Mouse (Mus musculus) activated CD4-positive, CD25-positive, alpha-beta regulatory T cell, adult 4 months (primary cell): Measurements from ENCODE around the gene Dexi. TPM values are rescaled to one million over a fixed set of nuclear protein-coding genes. Genes with fewer than 3 reads are reported as not detected.

Experiments
- ATAC-seq: one replicate; pipeline ENCODE4 v1.8.0; 2017
- polyA plus RNA-seq, 2 experiments: library from polyadenylated mRNA; unstranded; fragments of 100-300 nt; shearing (Covaris generic); gene quantifications; one replicate each; pipeline ENCODE4 v1.2.1; 2017

The Dexi gene
- 1 to 10 TPM; 3.0 to 3.1 TPM for polyA plus RNA-seq

- peak; percentile 92 for ATAC-seq
Observed at GRCm38 (mm10) chr16:10542698-10543365, at the start of gene Dexi. TSS of gene Dexi (minus strand) at chr16:10543054.

DNA sequence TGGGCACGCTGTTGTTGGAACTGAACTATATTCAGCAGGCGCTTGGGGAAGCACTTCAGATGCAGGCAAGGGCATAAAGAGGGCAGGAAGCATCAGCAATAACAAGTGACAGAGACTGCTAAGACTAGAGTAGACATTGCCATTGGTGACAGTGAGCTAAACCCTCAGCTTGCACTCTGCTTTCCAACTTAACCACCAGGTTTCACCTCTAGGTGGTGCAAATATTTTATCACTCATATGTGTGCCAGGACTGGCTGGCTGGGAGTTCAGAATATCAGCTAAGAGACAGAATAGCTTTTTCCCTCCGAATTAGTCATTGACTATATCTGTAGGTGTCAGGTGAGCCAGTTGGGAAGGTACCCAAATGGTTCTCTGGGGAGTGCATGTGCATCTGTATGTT is 43.7 kb upstream of the Dexi start:
- ATAC-seq, result peak; percentile 66

DNA sequence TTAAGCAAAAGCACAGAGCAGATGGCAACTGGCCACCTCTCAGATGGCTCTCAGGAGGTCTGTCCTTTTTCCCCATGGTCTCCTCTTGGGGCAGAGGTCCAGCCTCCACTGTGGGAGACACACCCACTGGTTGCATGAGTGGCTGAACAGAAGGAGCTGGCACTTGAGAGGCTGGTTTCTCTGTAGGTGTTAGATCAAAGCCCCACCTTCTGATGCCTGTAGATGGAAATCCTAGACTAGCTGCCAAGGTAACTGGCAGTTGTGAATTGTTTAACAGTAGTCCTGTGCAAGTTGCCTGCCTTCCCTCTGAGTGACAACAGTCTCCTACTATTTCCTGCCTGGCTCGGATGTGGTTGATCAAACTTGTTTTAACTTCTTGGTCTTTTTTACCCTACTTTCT is 42.3 kb upstream of the Dexi start:
- peak; percentile 80 for ATAC-seq

DNA sequence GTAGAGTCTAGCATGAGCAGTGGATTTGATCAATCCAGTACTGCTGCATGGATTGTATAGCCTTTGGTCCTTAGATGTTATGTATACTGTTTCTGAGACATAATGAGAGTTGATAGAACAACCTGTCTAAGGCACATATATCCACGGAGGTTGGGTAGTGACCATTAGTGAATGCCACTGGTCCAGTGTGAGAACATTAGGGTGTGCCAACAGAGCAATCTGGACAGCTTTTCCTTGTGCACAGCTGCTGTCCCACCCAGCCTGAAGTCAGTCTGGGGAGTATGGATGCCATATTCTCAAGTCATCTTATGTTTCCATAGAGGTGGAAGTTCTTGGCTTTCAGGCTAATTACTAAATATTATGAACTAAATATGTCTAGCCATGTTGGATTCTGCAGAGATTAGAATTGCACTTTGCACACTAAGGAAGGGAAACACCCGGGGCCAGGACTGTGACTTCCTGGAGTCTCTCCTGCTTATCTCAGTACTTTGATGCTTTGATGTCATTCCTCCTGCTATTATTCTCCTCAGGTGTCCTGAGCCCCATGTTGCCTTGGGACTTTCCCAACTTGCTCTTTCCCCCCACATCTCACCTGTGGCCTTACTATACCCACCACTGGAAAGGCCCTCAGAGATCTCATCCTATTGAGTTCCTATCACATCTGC is 38.5 kb upstream of the Dexi start:
- ATAC-seq, result no peak

GRCm38 (mm10) chr16:10578376-10578775 is 35.5 kb upstream of the Dexi start:
- no peak for ATAC-seq

GRCm38 (mm10) chr16:10577548-10577947 is 34.7 kb upstream of the Dexi start:
- no peak for ATAC-seq

GRCm38 (mm10) chr16:10575915-10576314 is 33.1 kb upstream of the Dexi start:
- ATAC-seq, result no peak

DNA sequence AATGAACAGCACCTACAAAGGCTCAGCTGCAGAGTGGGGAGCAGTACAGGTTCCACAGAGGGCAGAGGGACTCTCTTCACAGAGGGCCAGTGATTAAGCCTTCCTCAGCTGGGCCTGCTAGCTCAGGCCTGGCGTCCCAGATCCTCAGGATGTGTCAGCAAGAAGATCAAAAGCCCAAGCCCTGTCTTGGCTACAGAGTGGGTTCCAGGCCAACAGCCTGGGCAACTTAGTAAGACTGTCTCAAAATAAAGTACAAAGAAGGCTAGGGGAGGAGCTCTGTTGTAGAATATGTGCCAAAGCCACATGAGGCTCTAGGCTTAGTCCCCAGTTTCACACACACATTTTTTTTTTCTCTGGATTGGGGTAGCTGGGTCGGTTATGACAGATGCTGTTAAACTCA is 32.1 kb upstream of the Dexi start:
- ATAC-seq, result no peak

- ATAC-seq, result peak; percentile 53
Observed at GRCm38 (mm10) chr16:10571820-10572219, 29.0 kb upstream of the Dexi start.

DNA sequence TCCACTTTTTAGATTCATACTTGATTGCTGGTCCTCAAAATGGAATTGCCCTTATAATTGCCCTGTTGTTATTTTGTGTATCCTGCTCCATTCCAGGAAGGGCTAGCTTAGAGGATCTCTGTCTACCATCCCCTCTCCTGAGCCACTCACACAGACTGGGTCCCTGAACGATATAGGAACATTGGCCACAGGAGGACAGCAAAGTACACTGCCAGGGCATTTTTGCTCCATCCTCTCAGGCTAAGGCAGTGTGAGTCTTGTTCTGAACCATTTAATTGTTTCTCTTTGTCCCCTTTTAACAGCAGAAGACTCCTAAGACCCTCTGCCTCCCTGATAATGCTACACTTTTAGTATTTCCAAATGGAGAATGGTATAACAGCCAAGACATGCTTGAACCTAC is 27.9 kb upstream of the Dexi start:
- no peak for ATAC-seq

DNA sequence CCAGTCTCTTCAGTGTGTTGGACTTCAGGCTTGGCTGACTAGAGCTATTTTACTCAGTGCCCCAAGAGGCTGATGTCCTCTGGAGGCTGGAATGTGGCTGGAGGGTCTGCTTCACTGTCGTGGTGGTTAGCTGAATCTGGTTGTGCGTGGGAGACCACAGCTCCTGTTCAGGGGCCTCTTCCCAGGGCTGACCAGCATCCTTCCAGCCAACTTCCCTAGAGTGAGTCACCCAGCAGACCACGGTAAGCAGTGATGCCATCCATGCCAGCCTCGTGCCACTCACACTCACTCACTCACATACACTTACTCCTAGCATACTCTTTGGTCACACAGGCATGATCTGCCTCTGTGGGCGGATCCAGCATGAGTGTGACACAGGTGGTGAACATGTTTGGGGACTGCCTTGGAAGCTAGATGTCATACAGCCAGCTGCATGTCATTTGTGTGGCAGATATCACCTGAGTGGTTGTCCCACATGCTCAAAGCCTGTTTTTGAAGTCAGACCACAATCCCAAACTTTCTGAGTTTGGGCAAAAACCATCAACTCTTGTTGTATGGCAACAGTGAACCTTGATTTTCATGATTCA is 27.0 kb upstream of the Dexi start:
- no peak for ATAC-seq

DNA sequence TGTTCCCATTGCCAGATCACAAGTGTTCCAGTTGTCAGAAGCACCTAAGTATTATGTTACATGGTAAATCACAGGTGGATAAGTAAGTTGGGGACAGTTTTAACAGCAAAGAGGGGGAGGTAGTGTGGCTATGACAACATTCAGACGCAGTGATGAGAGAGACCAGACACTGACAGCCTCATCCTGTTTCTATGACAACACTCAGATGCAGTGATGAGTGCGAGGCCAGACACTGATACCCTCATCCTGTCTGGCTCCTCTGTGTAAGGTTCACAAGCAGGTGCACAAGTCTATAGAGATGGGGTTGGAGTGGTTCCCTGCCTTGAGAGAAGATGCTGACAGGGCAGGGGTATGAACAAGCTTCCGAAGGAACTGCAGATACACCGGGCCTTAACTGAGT is 24.3 kb upstream of the Dexi start:
- ATAC-seq, result peak; percentile 58

- peak; percentile 80 for ATAC-seq
Observed at GRCm38 (mm10) chr16:10565278-10565885, 22.5 kb upstream of the Dexi start.

- no peak for ATAC-seq
Observed at GRCm38 (mm10) chr16:10559991-10560390, 17.1 kb upstream of the Dexi start.

- no peak for ATAC-seq
Observed at GRCm38 (mm10) chr16:10553858-10554257, 11.0 kb upstream of the Dexi start.

DNA sequence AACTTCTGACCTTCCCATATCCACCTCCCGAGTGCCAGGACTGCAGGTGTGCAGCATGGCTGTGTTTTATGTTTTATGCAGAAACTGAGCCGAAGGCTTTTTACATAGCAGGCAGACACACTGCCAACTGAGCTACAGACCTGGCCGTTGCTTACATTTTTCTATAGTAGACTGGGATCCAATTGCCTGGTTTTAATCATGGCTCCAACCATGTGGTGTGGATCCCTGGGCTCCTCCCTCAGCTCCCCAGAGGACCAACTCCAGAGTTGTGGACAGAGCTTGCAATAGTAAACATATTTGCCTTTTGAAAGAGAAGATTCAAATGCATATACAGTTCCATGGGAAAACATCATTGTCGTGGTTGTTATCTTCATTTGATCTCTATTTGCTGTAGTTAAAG is 8.7 kb upstream of the Dexi start:
- no peak for ATAC-seq

- no peak for ATAC-seq
Observed at GRCm38 (mm10) chr16:10549600-10549999, 6.7 kb upstream of the Dexi start.

DNA sequence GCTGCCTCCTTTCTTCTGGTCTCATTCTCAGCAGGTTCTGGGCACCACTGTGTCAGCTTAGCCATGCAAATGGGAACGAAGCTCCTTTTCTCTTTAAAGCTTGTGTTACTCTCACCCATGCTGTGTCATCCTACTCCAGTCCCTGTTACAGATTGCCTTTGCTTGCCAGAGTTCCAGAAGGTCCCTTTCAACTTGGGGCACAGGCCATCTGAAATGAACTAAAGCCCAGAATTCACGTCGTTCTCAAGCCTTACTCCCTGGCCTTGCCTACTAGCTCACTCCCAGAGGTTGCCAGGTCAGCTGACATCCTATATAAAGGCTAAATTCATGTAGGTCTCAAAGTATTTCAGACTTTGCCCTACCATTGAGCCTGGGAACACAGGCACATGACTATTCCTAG is 6.1 kb upstream of the Dexi start:
- ATAC-seq, result no peak

DNA sequence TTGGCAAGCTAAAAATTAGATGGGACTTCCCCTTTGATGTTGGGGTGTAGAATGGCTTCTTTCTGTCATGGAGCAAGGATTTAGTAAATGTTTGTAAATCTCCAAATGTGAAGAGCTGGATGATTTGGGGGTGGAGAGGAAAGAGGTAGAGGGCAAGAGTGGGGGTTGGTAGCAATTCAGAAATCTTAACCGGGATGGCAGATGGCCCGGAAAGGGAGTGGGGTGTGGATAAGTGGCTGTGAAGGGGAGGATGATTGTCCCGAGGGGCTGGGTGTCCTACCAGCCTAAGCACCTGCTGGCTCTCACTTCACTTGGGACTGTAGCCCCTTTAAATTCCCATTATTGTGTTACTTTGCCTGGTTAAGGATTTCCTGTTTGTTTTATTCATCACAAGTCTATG is 4.0 kb upstream of the Dexi start:
- no peak for ATAC-seq

GRCm38 (mm10) chr16:10544995-10545622 is 2.3 kb upstream of the Dexi start, which contains the start of gene Clec16a:
TSS of gene Clec16a (plus strand) at chr16:10545339.
- peak; percentile 79 for ATAC-seq

GRCm38 (mm10) chr16:10542266-10542665 is 588 bp downstream of the Dexi start:
- ATAC-seq, result no peak

DNA sequence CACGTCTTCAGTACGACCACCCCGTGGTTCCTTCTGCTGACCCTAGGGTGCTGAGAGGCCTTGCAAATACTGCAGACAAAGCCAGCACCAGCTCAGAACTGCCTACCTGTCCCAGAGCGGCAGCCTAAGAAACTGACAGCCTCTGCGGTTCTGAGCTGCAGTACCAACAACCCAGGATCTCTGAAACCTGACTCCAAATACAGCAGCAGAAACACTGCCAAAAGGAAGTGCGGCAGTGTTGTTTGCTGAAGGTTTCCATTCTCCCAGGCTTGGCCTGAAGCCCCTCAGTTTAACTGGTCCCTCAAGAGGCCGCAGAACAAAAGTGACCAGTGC is 1.3 kb downstream of the Dexi start:
- ATAC-seq, result no peak
